Mouse (Mus musculus): ENCODE measurements around the gene Ranbp1.

- TF ChIP-seq JUN (IDR thresholded peaks at IDR 0.05; ENCODE audit: insufficient read depth, low read depth, low read length), result no peak
- no peak for TF ChIP-seq POLR2A (IDR thresholded peaks at IDR 0.05; ENCODE audit: low read depth, low read length)
- TF ChIP-seq MYC (IDR thresholded peaks at IDR 0.05; ENCODE audit: low read depth, low read length), result no peak
- no peak for TF ChIP-seq ZKSCAN1 (IDR thresholded peaks at IDR 0.05; ENCODE audit: borderline replicate concordance, low read depth, low read length)
- no peak for TF ChIP-seq EP300 (IDR thresholded peaks at IDR 0.05; ENCODE audit: low read length)
- no peak for TF ChIP-seq CTCF (conservative IDR thresholded peaks at IDR 0.05 in 1 of 2, IDR thresholded peaks at IDR 0.05 in 1 of 2; ENCODE audit: low read depth in 2 of 2, low read length in 2 of 2)
These were observed 15.1 kb downstream of the Ranbp1 start for GRCm38 (mm10) chr16:18233451-18233850.
